Mouse (Mus musculus) c-Kit-negative CD71-positive TER-119-positive erythroid progenitor cells, embryonic 14.5 days (primary cell): ENCODE results near the gene Prep.

Experiments used
- DNase-seq: peaks from one replicate; pipeline ENCODE4 v3.0.0-alpha.2; 2013; ENCODE audit warnings: low read depth, low spot score

Prep gene

DNA sequence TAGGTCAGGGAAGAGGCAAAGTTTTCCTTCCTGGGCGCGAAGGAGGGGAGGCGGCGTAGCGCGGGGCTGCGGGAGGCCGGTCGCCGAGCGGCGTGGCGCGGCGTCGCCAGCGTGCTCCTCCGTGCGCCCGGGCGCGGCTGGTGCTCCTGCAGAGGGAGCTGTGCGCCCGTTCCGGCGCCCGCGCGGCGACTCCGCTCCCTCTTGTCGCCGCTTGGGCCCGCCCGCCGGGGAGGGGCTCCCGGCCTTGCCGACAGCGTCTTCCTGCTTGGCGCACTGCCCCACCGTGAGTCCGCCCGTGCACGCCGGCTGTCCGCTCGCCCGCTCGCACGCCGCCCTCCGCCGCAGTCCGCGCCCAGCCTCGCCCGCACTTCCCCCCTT lies at the start of gene Prep:
Gene Prep, plus strand, starts transcription at position 273 of the 378 bp plus-strand sequence.
- DNase-seq: peak; percentile 29

DNA sequence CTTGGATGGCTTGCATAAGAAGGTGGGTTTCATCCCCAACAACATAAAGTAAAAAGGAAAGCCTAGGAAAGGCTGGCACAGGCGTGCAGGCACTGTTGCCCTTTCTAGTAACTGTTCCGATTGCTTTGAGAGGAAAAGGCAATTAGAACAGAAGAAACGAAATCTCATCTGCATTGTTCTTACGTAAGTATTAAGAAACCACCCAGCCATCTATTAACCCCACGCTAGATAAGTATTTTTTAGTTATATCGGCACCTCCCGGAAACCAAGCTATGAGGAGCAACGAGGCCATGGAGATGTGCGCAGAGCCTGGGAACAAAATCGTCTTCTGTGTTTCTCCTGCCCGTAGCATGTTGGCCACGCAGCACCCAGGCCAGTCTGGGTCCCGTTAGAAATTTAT lies 49.7 kb upstream of the Prep start:
- DNase-seq: no peak

- no peak for DNase-seq
Observed at GRCm38 (mm10) chr10:45017851-45018250, 49.2 kb upstream of the Prep start.

DNA sequence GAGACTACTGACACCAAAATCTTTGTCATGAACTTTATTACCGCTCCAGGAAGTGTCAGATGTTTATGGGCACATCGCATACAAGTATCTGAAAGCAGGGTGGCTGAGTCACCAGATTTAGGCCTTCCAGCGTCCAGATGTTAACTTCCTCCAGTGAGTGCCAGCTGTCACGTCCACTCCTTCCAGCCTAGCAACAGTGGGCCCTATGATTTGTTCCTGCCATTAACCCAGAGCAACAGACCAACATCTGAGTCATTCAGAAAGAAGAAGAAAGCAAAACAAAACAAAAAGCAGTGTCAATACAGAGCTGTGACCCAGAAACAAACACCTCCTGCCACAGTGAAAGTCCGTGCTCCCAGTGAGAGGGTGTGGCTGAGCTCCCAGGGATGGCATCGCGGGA lies 47.6 kb upstream of the Prep start:
- DNase-seq: no peak

GRCm38 (mm10) chr10:45019849-45020248 lies 47.2 kb upstream of the Prep start:
- no peak for DNase-seq

DNA sequence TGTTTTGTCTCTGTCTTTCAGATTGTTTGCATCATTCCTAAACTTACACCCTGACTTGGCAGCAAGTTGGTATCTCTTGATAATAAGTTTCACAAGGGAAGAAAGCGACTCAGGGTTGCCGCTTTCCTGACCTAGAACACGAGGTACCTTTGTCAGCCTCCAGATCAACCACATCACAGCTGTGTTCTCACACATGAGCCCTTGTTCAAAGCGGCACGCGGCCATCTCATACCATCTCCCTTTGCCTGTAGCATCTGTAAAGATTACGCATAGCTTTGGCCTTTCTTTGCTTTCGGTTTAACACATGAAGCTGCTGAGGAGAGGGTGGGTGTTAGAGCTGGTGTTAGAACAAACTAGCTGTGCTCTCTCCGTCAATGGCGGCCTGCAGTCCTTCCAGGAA lies 46.7 kb upstream of the Prep start:
- no peak for DNase-seq

GRCm38 (mm10) chr10:45025184-45025583 lies 41.8 kb upstream of the Prep start:
- DNase-seq: no peak

DNA sequence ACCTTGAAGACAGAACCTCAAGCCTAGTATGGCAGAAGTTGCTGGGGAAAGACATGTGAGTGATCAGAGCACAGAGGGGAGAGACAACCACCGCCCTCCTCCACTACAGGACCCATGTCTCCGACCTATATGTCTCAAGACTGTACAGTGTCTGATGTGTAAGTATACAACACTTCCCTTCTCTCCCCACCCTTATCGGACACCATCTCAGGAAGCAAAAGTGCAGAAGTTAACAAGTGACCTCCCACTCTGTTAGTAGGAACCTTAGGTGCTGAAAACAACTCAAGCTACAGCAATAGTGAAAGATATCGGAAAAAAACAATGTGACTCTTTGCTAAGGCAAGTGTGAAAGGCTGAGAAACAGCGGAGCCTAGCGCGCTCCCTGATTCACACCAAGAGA lies 40.1 kb upstream of the Prep start:
- DNase-seq: no peak

DNA sequence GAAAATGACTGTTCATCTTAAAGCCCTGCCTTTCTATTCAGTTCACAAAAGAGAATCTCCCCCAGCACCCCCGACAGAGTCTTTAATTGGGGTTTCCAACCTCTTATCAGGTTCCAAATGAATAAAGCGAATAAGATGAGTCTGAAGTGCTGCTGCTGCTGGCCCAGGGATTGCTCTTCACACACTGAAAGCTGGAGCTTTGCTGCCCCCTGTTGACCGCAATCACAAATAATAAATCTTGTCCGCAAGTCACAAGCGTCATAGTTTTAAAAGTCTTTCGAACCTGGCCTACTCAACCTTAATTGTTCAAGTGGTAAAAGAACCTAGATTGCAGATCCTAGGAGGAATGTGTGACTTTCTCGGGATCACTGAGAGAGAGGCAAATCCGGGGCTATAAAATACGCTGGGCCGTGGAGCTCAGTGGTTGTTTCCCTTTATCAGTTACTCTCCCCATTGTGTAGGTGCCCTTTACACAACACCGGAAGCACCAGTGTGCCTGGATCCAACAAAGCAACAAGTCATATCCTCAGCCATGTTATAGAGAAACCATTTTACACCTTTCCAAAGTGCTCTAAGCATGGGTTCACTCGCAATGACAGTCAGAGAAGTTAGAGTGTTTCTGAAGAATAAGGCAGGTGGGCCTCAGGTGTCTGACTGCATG lies 21.6 kb upstream of the Prep start:
- peak; percentile 21 for DNase-seq

DNA sequence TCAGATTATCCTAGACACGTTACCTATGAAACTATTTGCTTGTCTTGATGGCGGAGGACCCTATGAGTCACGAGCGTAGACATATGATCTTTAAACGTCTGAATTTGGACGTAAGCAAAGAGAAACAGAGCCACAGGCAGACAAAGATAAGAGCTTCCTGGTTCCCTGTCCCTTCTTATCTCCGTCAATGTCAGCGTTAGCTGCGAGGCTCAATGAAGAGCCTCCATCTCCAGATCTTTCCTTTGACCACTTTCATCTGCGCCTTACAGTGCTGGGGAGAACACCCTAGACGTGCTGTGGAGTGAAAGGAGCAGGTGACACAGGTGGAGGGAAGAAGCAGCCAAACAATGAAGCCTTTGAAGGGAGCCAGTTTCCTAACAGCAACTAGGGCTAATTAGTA lies 18.8 kb upstream of the Prep start:
- DNase-seq: no peak

DNA sequence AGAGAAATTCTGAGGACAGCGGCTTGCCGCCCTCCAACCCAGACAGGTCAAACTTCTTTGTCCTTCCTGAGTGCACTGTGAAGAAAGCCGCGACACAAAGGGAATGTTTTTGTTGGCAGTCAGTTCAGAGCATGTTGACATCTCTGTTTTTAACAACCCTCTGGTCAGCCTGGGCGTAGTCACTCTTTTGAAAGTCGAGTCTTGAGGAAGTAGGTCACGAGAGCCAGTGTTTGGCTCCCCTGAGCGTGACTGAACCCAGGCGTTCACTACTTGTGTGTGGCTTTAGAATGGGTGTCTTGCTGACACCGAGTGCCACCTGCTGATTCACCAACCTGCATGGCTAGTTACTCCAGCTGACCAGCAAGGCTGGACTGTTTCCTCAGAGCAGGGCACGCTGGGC lies 18.4 kb upstream of the Prep start:
- no peak for DNase-seq

GRCm38 (mm10) chr10:45051125-45051744 lies 15.8 kb upstream of the Prep start:
- peak; percentile 29 for DNase-seq

GRCm38 (mm10) chr10:45058361-45058760 lies 8.6 kb upstream of the Prep start:
- no peak for DNase-seq

DNA sequence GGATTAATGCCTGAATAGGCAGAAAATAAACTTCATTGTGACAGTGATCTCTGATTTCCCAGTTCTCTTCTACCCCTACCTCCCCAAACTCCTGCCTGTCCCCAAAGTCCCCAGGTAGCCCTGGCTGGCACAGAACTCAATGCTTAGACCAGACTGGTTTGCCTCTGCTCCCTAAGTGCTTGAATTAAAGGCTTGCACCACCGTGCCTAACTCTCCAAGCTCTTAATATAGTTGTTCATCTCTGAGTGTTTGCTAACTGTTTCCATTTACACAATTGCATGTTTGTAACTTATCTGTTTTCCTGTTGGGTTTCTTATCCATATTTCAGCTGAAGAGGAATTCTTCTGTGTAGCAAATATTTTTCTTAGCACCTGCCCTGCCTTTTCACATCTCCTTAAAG lies 6.2 kb upstream of the Prep start:
- DNase-seq: no peak

GRCm38 (mm10) chr10:45066131-45066930 lies 672 bp upstream of the Prep start:
- no peak for DNase-seq

DNA sequence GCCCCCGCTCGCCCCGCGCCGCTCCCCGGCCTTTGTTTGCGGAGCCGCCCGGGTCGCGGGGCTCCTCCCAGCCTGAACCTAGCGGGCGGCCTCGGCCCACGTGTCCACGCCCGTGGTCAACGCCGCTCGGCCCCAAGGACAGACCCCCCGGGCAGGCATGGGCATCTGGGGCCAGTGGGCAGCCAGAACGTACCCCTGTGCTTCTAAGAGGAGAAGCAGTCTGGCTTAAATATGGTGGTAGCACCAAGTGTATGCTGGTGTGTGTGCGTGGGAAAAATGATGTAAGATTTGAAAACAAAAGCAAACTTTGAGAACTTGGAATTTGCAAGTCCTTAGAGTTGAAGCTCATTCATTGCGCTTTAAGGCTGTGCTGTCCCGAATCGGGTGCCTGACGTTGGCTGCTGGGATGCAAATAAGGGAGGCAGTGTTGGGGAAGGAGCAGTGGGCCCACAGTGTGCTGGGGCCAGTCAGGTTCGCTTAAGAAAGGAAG lies 478 bp downstream of the Prep start:
- no peak for DNase-seq

GRCm38 (mm10) chr10:45069557-45069956 lies 2.6 kb downstream of the Prep start:
- DNase-seq: no peak

DNA sequence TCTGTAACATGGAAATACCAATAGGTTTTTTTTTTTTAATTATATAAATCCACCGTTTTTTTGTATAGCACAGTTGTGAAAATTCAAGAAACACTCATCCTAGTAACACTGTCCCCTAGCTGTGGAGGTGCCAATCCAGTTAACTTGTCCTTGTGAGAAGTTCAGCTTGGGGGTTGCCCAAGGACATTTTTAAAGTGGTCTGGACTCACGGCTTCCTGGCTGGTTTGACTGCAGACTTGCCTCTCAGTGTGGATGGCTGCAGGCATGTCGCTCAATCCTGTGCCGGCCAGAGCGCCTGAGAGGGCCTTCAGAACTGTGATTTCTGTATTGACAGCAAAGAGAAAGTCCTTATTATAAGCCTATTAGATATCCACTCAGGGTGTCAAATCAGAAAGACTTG lies 3.4 kb downstream of the Prep start:
- no peak for DNase-seq

- DNase-seq: no peak
Observed at GRCm38 (mm10) chr10:45070929-45071813, 4.2 kb downstream of the Prep start.

DNA sequence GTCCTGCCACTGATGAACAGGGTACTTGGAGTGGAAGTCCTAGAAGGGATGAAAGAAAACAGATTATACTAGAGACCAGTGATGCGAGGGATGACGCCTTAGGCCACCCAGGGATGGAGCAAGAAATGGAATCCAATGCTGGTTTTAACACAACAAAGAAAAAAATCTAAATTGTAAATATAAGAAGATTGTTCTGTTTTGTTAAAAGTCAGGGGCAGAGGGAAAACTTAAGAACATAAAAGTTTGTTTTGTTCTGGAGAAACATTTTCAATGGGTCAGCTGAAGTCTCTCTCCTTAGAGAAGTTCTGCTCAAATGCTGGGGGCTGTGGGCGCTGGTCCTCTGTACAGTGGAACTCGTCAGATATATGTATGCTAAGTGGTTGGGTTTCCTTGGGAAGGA lies 5.3 kb downstream of the Prep start:
- no peak for DNase-seq

DNA sequence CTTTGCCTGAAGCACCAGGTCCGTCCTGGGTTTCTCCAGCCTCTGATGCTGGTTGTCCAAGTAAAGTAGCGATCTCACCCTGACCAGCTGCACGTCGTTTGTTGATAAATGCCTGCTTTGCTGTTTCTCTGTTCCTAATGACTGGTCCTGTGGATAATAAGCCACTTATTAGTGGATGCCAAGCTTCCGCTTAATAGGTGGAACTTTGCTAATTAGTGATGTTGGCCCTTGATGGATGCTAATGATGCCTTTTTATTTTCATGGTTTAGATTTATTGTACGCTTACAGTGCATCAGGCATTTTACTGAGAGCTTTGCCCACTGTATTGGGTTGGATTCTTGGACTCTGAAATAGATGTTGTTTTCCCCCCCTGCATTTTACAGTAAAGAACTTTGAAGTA lies 7.5 kb downstream of the Prep start:
- DNase-seq: no peak
